Mouse (Mus musculus) liver, postnatal 0 days (tissue): ENCODE measurements at regions not wholly inside any gene's neighbourhood (a gene's known extent, or its start where the extent isn't known, plus 50 kb on each side); places are given as distances from the start of the nearest gene placed in this dataset.

Source experiments
- CTCF ChIP-seq: sonication (generic); IDR thresholded peaks from 2 replicates; pipeline ENCODE4 v1.5.1; 2016; ENCODE audit warnings: antibody characterized with exemption, low read depth
- EP300 ChIP-seq: IDR thresholded peaks from 2 replicates; pipeline ENCODE4 v1.6.1; 2016; ENCODE audit warnings: antibody characterized with exemption, low read depth, mild to moderate bottlenecking

- TF ChIP-seq CTCF (no peak), EP300 (no peak)
Measured at GRCm38 (mm10) chr15:7578439-7578838, 180.2 kb upstream of the Egflam start.
